Mouse (Mus musculus): ENCODE measurements around the gene Myrfl.

GRCm38 (mm10) chr10:116877436-116877835, 19.3 kb downstream of the Myrfl start:
- TF ChIP-seq CTCF (IDR thresholded peaks at IDR 0.05; ENCODE audit: low read depth, low read length) (no peak), TAL1 (conservative IDR thresholded peaks at IDR 0.05; ENCODE audit: low read depth, low read length) (no peak), GATA2 (IDR thresholded peaks at IDR 0.05; ENCODE audit: borderline replicate concordance, low read depth, low read length) (no peak)
